Mouse (Mus musculus) spleen, adult 2 months (tissue): ENCODE measurements at regions not wholly inside any gene's neighbourhood (a gene's known extent, or its start where the extent isn't known, plus 50 kb on each side); places are given as distances from the start of the nearest gene placed in this dataset.

Experiments
- CTCF ChIP-seq: fragments of 200-500 bp; IDR thresholded peaks from 2 replicates; pipeline ENCODE4 v1.5.1; 2011; ENCODE audit warnings: mild to moderate bottlenecking, inconsistent platforms; ENCODE audit not compliant: insufficient read depth, insufficient read length, insufficient replicate concordance; ENCODE audit errors: extremely low read depth
- POLR2A ChIP-seq: fragments of 200-500 bp; IDR thresholded peaks from 2 replicates; pipeline ENCODE4 v1.6.1; 2011; ENCODE audit warnings: low read depth, low read length, inconsistent platforms

DNA sequence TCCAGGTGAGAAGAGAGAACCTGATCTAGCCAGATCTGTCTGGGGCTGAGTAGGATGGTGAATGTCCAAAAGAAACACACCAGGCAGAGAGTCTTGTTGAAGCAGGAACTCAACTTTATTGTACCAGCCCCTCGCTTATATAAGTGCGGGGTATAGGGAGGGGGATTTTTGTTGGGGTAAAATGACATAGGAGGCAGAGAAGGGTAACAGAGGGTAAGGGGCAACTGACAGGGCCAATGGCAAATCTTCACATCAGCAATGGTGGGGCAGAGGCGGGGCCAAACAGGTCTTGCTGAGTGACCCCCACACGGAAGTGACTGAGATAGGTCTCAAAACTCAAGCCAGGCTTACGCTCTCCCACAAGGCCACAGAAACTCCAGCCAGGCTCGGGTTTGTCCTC lies 113.2 kb downstream of the Kdr start:
- TF ChIP-seq CTCF (no peak), POLR2A (no peak)
